In genomic region chr13:64180888-64181287, GRCm38 (mm10) we compare ENCODE assay signal across 10 mouse cellular contexts. TPM values are rescaled to one million over a fixed set of nuclear protein-coding genes. Genes with fewer than 3 reads are reported as not detected.
A peak's percentile ranks its signal among the peaks of the same experiment; 100 is the strongest.
DNase-seq lines count a peak whose midpoint lies in the region; ATAC-seq and TF ChIP-seq lines count a peak whose summit lies in the region.
"Had no signal": no experiment of that assay in that cellular context is flagged by ENCODE, and none has a peak within 500 bp of the region (broad histone marks: within the 10 kb centered on the region; RNA-seq: fewer than 3 reads in every experiment).

No protein-coding gene starts in this region.

- H3K27me3 ChIP-seq in forebrain, postnatal 0 days (ENCODE audit: insufficient read depth, low read length) = no peaks in the 10 kb centered on the region
- no peaks in the 10 kb centered on the region for H3K27me3 ChIP-seq in forebrain, embryonic 15.5 days
- H3K27me3 ChIP-seq in kidney, adult 2 months (replicated peaks; ENCODE audit: control insufficient read depth, insufficient read depth, low read length) = no peaks in the 10 kb centered on the region
- H3K27me3 ChIP-seq in lung, embryonic 14.5 days (ENCODE audit: insufficient read depth, low read length) = no peaks in the 10 kb centered on the region
- H3K27me3 ChIP-seq: heart, embryonic 15.5 days; neural tube, embryonic 13.5 days had no signal

- TF ChIP-seq POLR2A in kidney, adult 2 months (IDR thresholded peaks at IDR 0.05; ENCODE audit: low read depth, low read length) = no peak

- peaks cover 32% of the 10 kb centered on the region for H3K36me3 ChIP-seq in forebrain, postnatal 0 days (ENCODE audit: insufficient read depth)
- no peaks in the 10 kb centered on the region; the same call in 1 of the 2 replicates for H3K36me3 ChIP-seq in forebrain, embryonic 15.5 days
- H3K36me3 ChIP-seq in kidney, adult 2 months (ENCODE audit: control insufficient read depth, insufficient read depth, low read length) = no peaks in the 10 kb centered on the region; the same call in 1 of the 2 replicates
- peaks cover 28% of the 10 kb centered on the region for H3K36me3 ChIP-seq in lung, embryonic 14.5 days (ENCODE audit: insufficient read depth)

- no peaks in the 10 kb centered on the region for H3K9me3 ChIP-seq in forebrain, postnatal 0 days (ENCODE audit: low read length)
- no peaks in the 10 kb centered on the region for H3K9me3 ChIP-seq in forebrain, embryonic 15.5 days
- H3K9me3 ChIP-seq in lung, embryonic 14.5 days (ENCODE audit: low read depth, low read length) = no peaks in the 10 kb centered on the region
- H3K9me3 ChIP-seq: heart, embryonic 15.5 days; neural tube, embryonic 13.5 days had no signal

- H3K4me3 ChIP-seq in forebrain, postnatal 0 days (ENCODE audit: low read depth, low read length) = no peak overlapping the region
- H3K4me3 ChIP-seq in forebrain, embryonic 15.5 days = no peak overlapping the region
- H3K4me3 ChIP-seq in kidney, adult 2 months (ENCODE audit: insufficient read depth, low read depth, low read length) = no peak overlapping the region
- no peak overlapping the region for H3K4me3 ChIP-seq in lung, embryonic 14.5 days (ENCODE audit: low read depth, low read length)
- H3K4me3 ChIP-seq: heart, embryonic 15.5 days; neural tube, embryonic 13.5 days had no signal

- no peak overlapping the region for H3K4me2 ChIP-seq in forebrain, postnatal 0 days (ENCODE audit: low read depth)
- H3K4me2 ChIP-seq in forebrain, embryonic 15.5 days (replicated peaks) = no peak overlapping the region
- no peak overlapping the region for H3K4me2 ChIP-seq in lung, embryonic 14.5 days
- H3K4me2 ChIP-seq: heart, embryonic 15.5 days; neural tube, embryonic 13.5 days had no signal

- DNase-seq in forebrain, postnatal 0 days = peak; percentile 52
- peak; percentile 23 for DNase-seq in 3134 (ENCODE audit: extremely low read depth, insufficient read length, low spot score)
- DNase-seq in embryo, embryonic 10 days (ENCODE audit: low spot score) = peak; percentile 41
- DNase-seq in kidney, adult 2 months = peak; percentile 87
- peak; percentile 80 for DNase-seq in lung, embryonic 14.5 days
- peak; percentile 19 to 49 for DNase-seq in spleen, postnatal 36 days (ENCODE audit: low spot score in 2 of 2)

- no peaks in the 10 kb centered on the region for H3K4me1 ChIP-seq in forebrain, postnatal 0 days (ENCODE audit: insufficient read depth)
- H3K4me1 ChIP-seq in forebrain, embryonic 15.5 days = no peaks in the 10 kb centered on the region
- peaks cover 3% of the 10 kb centered on the region; the same call in 1 of the 2 replicates for H3K4me1 ChIP-seq in kidney, adult 2 months (ENCODE audit: control insufficient read depth, insufficient read depth, low read length)
- no peaks in the 10 kb centered on the region for H3K4me1 ChIP-seq in lung, embryonic 14.5 days (ENCODE audit: insufficient read depth)
- H3K4me1 ChIP-seq: heart, embryonic 15.5 days; neural tube, embryonic 13.5 days had no signal

- 84% methylated on average over 3 of the region's 3 CpGs for WGBS in forebrain, postnatal 0 days
- WGBS in forebrain, embryonic 15.5 days = 88% methylated on average over 3 of the region's 3 CpGs
- WGBS in kidney, adult 2 months = 44% methylated on average over 3 of the region's 3 CpGs
- WGBS in lung, embryonic 14.5 days = 74% methylated on average over 3 of the region's 3 CpGs

- H3K9ac ChIP-seq in forebrain, postnatal 0 days = no peak overlapping the region
- no peak overlapping the region for H3K9ac ChIP-seq in forebrain, embryonic 15.5 days (replicated peaks)
- no peak overlapping the region for H3K9ac ChIP-seq in lung, embryonic 14.5 days
- H3K9ac ChIP-seq: heart, embryonic 15.5 days; neural tube, embryonic 13.5 days had no signal

- peak; percentile 69 for TF ChIP-seq CTCF in forebrain, postnatal 0 days (IDR thresholded peaks at IDR 0.05; ENCODE audit: low read depth)
- TF ChIP-seq CTCF in kidney, adult 2 months (conservative IDR thresholded peaks at IDR 0.05; ENCODE audit: insufficient read depth, insufficient read length, low read depth, low read length) = peak; percentile 47
- peak; percentile 71 for TF ChIP-seq CTCF in lung, embryonic 14.5 days (IDR thresholded peaks at IDR 0.05; ENCODE audit: low read depth)

- ATAC-seq in forebrain, postnatal 0 days = no peak
- ATAC-seq in forebrain, embryonic 15.5 days (replicated peaks) = no peak
- peak; percentile 32 for ATAC-seq in activated CD4-positive, CD25-positive, alpha-beta regulatory T cell, adult 4 months
- ATAC-seq in lung, embryonic 14.5 days (ENCODE audit: insufficient read depth) = no peak

- H3K27ac ChIP-seq in forebrain, postnatal 0 days (ENCODE audit: low read depth, low read length) = no peak overlapping the region
- no peak overlapping the region for H3K27ac ChIP-seq in forebrain, embryonic 15.5 days (replicated peaks)
- H3K27ac ChIP-seq in kidney, adult 2 months (ENCODE audit: insufficient read depth, low read depth, low read length) = no peak overlapping the region
- H3K27ac ChIP-seq in lung, embryonic 14.5 days (ENCODE audit: low read depth) = no peak overlapping the region
- H3K27ac ChIP-seq: heart, embryonic 15.5 days; neural tube, embryonic 13.5 days had no signal

RNA-seq across cellular contexts. Expression of gene Habp4, which starts 19.3 kb away (rescaled TPM):
- 34.3 and 37.7 TPM in 2 replicates for total RNA-seq in forebrain, postnatal 0 days (2014; rRNA removed)
- 34.2 and 41.1 TPM in 2 replicates for polyA plus RNA-seq in forebrain, postnatal 0 days (2015; fragmentation: Nextera tagmentation; extraction: Ambion mirVana)
- polyA plus RNA-seq in forebrain, embryonic 15.5 days (2015; fragmentation: Nextera tagmentation; extraction: Ambion mirVana) = 17.1 and 18.2 TPM in 2 replicates
- polyA plus RNA-seq in activated CD4-positive, CD25-positive, alpha-beta regulatory T cell, adult 4 months (2017; shearing (Covaris generic)) = 1 to 10 TPM; 1.8 to 5.1 TPM
- polyA plus RNA-seq in kidney, adult 2 months (2012; rRNA removed) = 35.8 and 37.6 TPM in 2 replicates
- 28.5 and 30.1 TPM in 2 replicates for polyA plus RNA-seq in lung, embryonic 14.5 days (2014; fragmentation: Nextera tagmentation; extraction: Ambion mirVana)

RNA-seq across cellular contexts. Expression of gene Zfp367, which starts 27.9 kb away (rescaled TPM):
- total RNA-seq in forebrain, postnatal 0 days (2014; rRNA removed) = 6.3 and 9.1 TPM in 2 replicates
- polyA plus RNA-seq in forebrain, postnatal 0 days (2015; fragmentation: Nextera tagmentation; extraction: Ambion mirVana) = 3.1 and 4.1 TPM in 2 replicates
- polyA plus RNA-seq in forebrain, embryonic 15.5 days (2015; fragmentation: Nextera tagmentation; extraction: Ambion mirVana) = 12.7 and 14.4 TPM in 2 replicates
- polyA plus RNA-seq in activated CD4-positive, CD25-positive, alpha-beta regulatory T cell, adult 4 months (2017; shearing (Covaris generic)) = 10 to 100 TPM; 10.7 to 16.1 TPM
- polyA plus RNA-seq in kidney, adult 2 months (2012; rRNA removed) = 12.2 and 15.5 TPM in 2 replicates
- polyA plus RNA-seq in lung, embryonic 14.5 days (2014; fragmentation: Nextera tagmentation; extraction: Ambion mirVana) = 29.5 and 33.6 TPM in 2 replicates

RNA-seq across cellular contexts. Expression of gene Slc35d2, which starts 51.7 kb away (rescaled TPM):
- 1.4 and 2.6 TPM in 2 replicates for total RNA-seq in forebrain, postnatal 0 days (2014; rRNA removed)
- polyA plus RNA-seq in forebrain, postnatal 0 days (2015; fragmentation: Nextera tagmentation; extraction: Ambion mirVana) = 1.0 and 1.5 TPM in 2 replicates
- polyA plus RNA-seq in forebrain, embryonic 15.5 days (2015; fragmentation: Nextera tagmentation; extraction: Ambion mirVana) = 0.37 and 1.2 TPM in 2 replicates
- 10 to 100 TPM; 29.7 to 47.5 TPM for polyA plus RNA-seq in activated CD4-positive, CD25-positive, alpha-beta regulatory T cell, adult 4 months (2017; shearing (Covaris generic))
- 10.9 and 13.8 TPM in 2 replicates for polyA plus RNA-seq in kidney, adult 2 months (2012; rRNA removed)
- 4.4 and 4.7 TPM in 2 replicates for polyA plus RNA-seq in lung, embryonic 14.5 days (2014; fragmentation: Nextera tagmentation; extraction: Ambion mirVana)

Comparison
In these comparisons a context has a peak if more than half of its experiments do, and no peak if none do; other contexts are left out.
1. DNase-seq: peak in every context shown above with its lines; median percentile 87 in kidney, adult 2 months; 80 in lung, embryonic 14.5 days; 52 in forebrain, postnatal 0 days; 41 in embryo, embryonic 10 days; 34 in spleen, postnatal 36 days; 23 in 3134.